Mouse (Mus musculus): ENCODE measurements around the gene Olfr1349. TPM values are rescaled to one million over a fixed set of nuclear protein-coding genes. Genes with fewer than 3 reads are reported as not detected.
A peak's percentile ranks its signal among the peaks of the same experiment; 100 is the strongest.

The Olfr1349 gene
- not detected for total RNA-seq (2021)
- long read RNA-seq, experiment 1: 0 reads
- long read RNA-seq, experiment 2: 0 reads

GRCm38 (mm10) chr7:6522850-6523249 is at the start of gene Olfr1349:
Olfr1349 (minus strand) TSS chr7:6522950.
- no peak for DNase-seq

DNA sequence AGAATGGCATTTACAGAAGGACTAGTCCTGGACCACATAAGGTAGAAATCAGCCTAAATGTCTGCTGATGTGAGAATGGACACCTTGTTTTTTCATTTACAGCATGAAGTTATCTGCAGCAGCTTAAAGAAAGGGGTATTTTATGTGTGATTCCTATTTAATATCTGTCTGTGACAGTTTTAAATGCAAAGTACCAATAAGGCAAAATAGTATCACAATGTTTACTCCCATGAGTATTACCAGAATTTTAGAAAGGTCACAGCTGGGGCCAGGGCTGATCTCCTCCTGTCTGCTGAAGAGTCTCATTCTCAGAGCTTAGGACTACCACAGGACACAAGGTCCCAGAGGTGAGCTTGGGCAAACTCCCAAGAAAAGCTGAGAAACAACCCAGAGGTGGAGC is 41.8 kb upstream of the Olfr1349 start, which contains the start of gene Olfr1350:
Olfr1350 (plus strand) TSS at position 301 of the 400 bp plus-strand sequence.
- no peak for DNase-seq

GRCm38 (mm10) chr7:6526141-6526540 is 3.4 kb upstream of the Olfr1349 start:
- DNase-seq: no peak

GRCm38 (mm10) chr7:6525001-6525400 is 2.3 kb upstream of the Olfr1349 start:
- DNase-seq: no peak

DNA sequence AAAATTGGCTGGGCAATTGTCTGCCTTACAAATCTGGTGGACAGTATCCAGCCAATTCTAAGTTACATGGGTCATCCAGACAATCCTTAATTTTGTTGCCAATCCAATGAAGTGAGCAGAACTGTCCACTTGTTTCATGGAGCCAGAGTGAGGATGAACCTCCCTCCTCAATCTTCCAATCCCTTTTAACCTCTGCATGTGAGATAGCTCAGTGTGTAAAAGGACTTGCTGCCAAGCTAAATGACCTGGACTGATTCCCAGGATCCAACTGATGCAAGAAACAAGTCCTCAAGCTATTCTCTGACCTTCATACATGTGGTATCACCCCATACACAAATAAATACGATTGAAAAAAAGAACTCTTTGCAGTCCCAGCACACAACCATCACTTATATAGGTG is 1.1 kb downstream of the Olfr1349 start:
- DNase-seq: no peak

GRCm38 (mm10) chr7:6508648-6509047 is 14.1 kb downstream of the Olfr1349 start, which contains the start of gene Olfr1348:
Olfr1348 (minus strand) TSS chr7:6508748.
- no peak for DNase-seq

DNA sequence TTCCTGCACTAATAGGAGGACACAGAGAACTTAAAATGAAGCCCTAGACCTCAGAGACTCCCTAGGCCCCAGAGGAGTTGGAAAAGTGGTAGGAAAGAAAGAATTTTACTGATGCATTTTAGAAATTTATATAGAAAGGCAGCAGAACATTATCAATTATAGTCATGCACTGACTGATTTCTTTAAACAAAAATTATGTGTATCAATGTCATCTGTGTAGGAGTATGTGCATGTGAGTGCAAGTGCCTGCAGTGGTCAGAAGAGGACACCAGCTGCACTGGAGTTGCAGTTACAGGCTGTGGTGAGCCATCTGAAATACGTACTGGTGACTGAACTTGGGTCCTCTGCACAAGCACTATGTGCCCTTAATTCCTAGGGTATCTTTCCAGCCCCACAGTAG is 23.1 kb downstream of the Olfr1349 start, which contains the start of gene Olfr1347:
Olfr1347 (minus strand) TSS at position 101 of the 400 bp plus-strand sequence.
- no peak for DNase-seq

GRCm38 (mm10) chr7:6486841-6487240 is 35.9 kb downstream of the Olfr1349 start, which contains the start of gene Olfr5:
Olfr5 (minus strand) TSS chr7:6486941.
- no peak for DNase-seq

- DNase-seq: peak in 1 of 2 experiments; percentile 9
Measured at GRCm38 (mm10) chr7:6477633-6478032, 45.1 kb downstream of the Olfr1349 start.

DNA sequence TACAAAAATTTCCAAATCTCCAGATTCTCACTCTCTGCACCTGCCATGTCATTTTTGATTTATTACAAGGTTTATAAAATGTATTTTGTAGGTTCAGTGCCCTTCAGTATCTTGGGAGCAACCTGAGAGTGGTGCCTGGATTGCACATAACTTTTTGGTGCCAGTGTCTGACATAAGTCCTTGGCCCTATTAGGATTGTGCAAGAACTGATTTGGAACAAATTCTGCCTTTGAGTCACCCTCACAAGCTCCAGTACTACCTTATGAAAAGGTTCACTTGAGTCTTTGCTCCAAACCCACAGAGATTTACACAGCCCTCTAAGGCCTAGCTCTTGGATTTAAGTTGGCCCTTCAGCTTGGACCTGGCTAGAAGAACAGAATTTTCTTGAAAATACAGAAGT is 55.8 kb downstream of the Olfr1349 start, which contains the start of gene Olfr1346:
Olfr1346 (plus strand) TSS at position 151 of the 400 bp plus-strand sequence.
- no peak for DNase-seq

Other genes with a start within 250 kb of the Olfr1349 start
- gene Zfp667, start 236.4 kb downstream of the Olfr1349 start, total RNA-seq (2021): 1 to 10 TPM; 5.9 to 9.8 TPM
- gene Zfp583, start 191.7 kb downstream of the Olfr1349 start, total RNA-seq (2021): 1 to 10 TPM; 2.1 to 3.2 TPM
- under 1 TPM; 0.70 to 0.79 TPM for gene Gm3854, start 179.2 kb downstream of the Olfr1349 start, total RNA-seq (2021)
- 1 to 10 TPM; 1.8 to 3.2 TPM for gene Zfp78, start 159.7 kb downstream of the Olfr1349 start, total RNA-seq (2021)
- gene Zfp28, start 139.7 kb downstream of the Olfr1349 start, total RNA-seq (2021): 1 to 10 TPM; 2.2 to 2.8 TPM
- under 1 TPM; 0.13 to 0.66 TPM for gene Smim17, start 124.2 kb downstream of the Olfr1349 start, total RNA-seq (2021)
- not detected for gene Gm20715, start 112.7 kb downstream of the Olfr1349 start, total RNA-seq (2021)
- not detected for gene Olfr1344, start 84.3 kb downstream of the Olfr1349 start, total RNA-seq (2021)
- gene Olfr1336, start 66.8 kb downstream of the Olfr1349 start, total RNA-seq (2021): not detected
- gene Olfr1346, start 55.8 kb downstream of the Olfr1349 start, total RNA-seq (2021): not detected
- gene Olfr5, start 36.0 kb downstream of the Olfr1349 start, total RNA-seq (2021): not detected
- gene Olfr1347, start 23.2 kb downstream of the Olfr1349 start, total RNA-seq (2021): not detected
- gene Olfr1348, start 14.2 kb downstream of the Olfr1349 start, total RNA-seq (2021): not detected
- gene Olfr1350, start 41.9 kb upstream of the Olfr1349 start, total RNA-seq (2021): not detected
- gene Zim1, start 173.5 kb upstream of the Olfr1349 start, total RNA-seq (2021): 1 to 10 TPM; 5.4 to 5.6 TPM
- 10 to 100 TPM; 37.8 to 39.2 TPM for gene Peg3, start 207.5 kb upstream of the Olfr1349 start, total RNA-seq (2021)
- 1 to 10 TPM in 1 of 2 experiments, under 1 TPM in 1; 0.99 to 1.3 TPM for gene Usp29, start 207.6 kb upstream of the Olfr1349 start, total RNA-seq (2021)

All from adrenal gland, postnatal 36 days (tissue).